Mouse (Mus musculus): ENCODE measurements around the gene Spocd1. TPM values are rescaled to one million over a fixed set of nuclear protein-coding genes. Genes with fewer than 3 reads are reported as not detected.

Gene Spocd1
- total and polyA plus RNA-seq, 3 experiments: 0.03 TPM; not detected in 2

DNA sequence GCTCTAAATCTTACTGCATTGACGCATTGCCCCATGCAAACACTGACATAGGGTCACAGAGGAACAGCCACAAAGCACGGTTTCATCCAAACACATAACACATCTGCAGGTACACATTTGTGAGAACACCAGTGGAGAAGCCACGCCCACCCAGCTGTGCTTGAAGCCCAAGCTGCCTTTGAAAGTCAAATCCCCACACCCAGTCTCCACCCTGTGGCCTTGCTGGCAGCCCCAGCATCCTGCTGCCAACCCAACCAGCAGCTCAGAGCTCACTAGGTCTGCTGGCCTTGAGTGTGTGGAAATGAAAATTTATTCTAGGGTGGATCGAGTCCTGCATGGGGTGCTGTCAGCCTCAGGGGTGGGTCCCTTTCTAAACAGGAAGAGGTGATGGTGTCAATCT lies 48.2 kb downstream of the Spocd1 start:
- TF ChIP-seq SIN3A (IDR thresholded peaks at IDR 0.05; ENCODE audit: low read length) (no peak), NRF1 (IDR thresholded peaks at IDR 0.05; ENCODE audit: insufficient read depth, low read depth, low read length, poor library complexity, severe bottlenecking) (no peak), CHD2 (IDR thresholded peaks at IDR 0.05; ENCODE audit: low read length) (no peak), MAZ (IDR thresholded peaks at IDR 0.05; ENCODE audit: low read depth, low read length) (no peak), BHLHE40 (IDR thresholded peaks at IDR 0.05; ENCODE audit: borderline replicate concordance, low read depth, low read length) (no peak), ELF1 (IDR thresholded peaks at IDR 0.05; ENCODE audit: low read depth, low read length) (no peak), ETS1 (IDR thresholded peaks at IDR 0.05; ENCODE audit: low read depth, low read length) (no peak), E2F4 (IDR thresholded peaks at IDR 0.05; ENCODE audit: borderline replicate concordance, low read depth, low read length) (no peak), ZNF384 (IDR thresholded peaks at IDR 0.05; ENCODE audit: low read depth, low read length) (no peak), ZC3H11A (IDR thresholded peaks at IDR 0.05; ENCODE audit: low read depth, low read length) (no peak)
- H3K27ac ChIP-seq (ENCODE audit: control insufficient read depth, low read depth, low read length): no peak overlapping the region
- H3K36me3 ChIP-seq (ENCODE audit: control insufficient read depth in 1 of 2, insufficient read depth in 2 of 2, low read length in 2 of 2): no peaks in the 10 kb centered on the region
- no peaks in the 10 kb centered on the region for H3K79me2 ChIP-seq (ENCODE audit: control insufficient read depth, insufficient read depth, low read length, poor library complexity)
- H3K27me3 ChIP-seq (ENCODE audit: control insufficient read depth in 1 of 2, insufficient read depth in 2 of 2, low read length in 2 of 2): peaks cover 0 to 7% of the 10 kb centered on the region in 2 experiments; a peak in 3 of 4 replicates
- H3K4me1 ChIP-seq (ENCODE audit: control insufficient read depth in 1 of 2, insufficient read depth in 2 of 2, low read length in 2 of 2): no peaks in the 10 kb centered on the region
- no peaks in the 10 kb centered on the region for H3K9me3 ChIP-seq (replicated peaks; ENCODE audit: insufficient read depth, low read length)
- no peak for DNase-seq (ENCODE audit: low read depth, low spot score)
- H3K4me3 ChIP-seq (ENCODE audit: control insufficient read depth in 1 of 2, insufficient read depth in 1 of 2, low read depth in 2 of 2, low read length in 2 of 2): no peak overlapping the region
- H3K9ac ChIP-seq (ENCODE audit: control insufficient read depth, low read depth, low read length, poor library complexity, severe bottlenecking): no peak overlapping the region

- H3K9ac ChIP-seq (ENCODE audit: control insufficient read depth, low read depth, low read length, poor library complexity, severe bottlenecking): no peak overlapping the region
- H3K4me3 ChIP-seq (ENCODE audit: control insufficient read depth in 1 of 2, insufficient read depth in 1 of 2, low read depth in 2 of 2, low read length in 2 of 2): no peak overlapping the region
- H3K79me2 ChIP-seq (ENCODE audit: control insufficient read depth, insufficient read depth, low read length, poor library complexity): no peaks in the 10 kb centered on the region
- H3K27ac ChIP-seq (ENCODE audit: control insufficient read depth, low read depth, low read length): no peak overlapping the region
- peaks cover 0 to 5% of the 10 kb centered on the region in 2 experiments; a peak in 3 of 4 replicates for H3K27me3 ChIP-seq (ENCODE audit: control insufficient read depth in 1 of 2, insufficient read depth in 2 of 2, low read length in 2 of 2)
- no peaks in the 10 kb centered on the region for H3K9me3 ChIP-seq (replicated peaks; ENCODE audit: insufficient read depth, low read length)
- no peaks in the 10 kb centered on the region for H3K36me3 ChIP-seq (ENCODE audit: control insufficient read depth in 1 of 2, insufficient read depth in 2 of 2, low read length in 2 of 2)
- no peak for TF ChIP-seq BHLHE40 (IDR thresholded peaks at IDR 0.05; ENCODE audit: borderline replicate concordance, low read depth, low read length)
- TF ChIP-seq MEF2A (IDR thresholded peaks at IDR 0.05; ENCODE audit: extremely low read depth, insufficient replicate concordance, low read depth, low read length, poor library complexity, severe bottlenecking): no peak
- DNase-seq (ENCODE audit: low read depth, low spot score): no peak
- H3K4me1 ChIP-seq (ENCODE audit: control insufficient read depth in 1 of 2, insufficient read depth in 2 of 2, low read length in 2 of 2): no peaks in the 10 kb centered on the region
Measured at GRCm38 (mm10) chr4:129978227-129978626, 49.2 kb downstream of the Spocd1 start.

- H3K9ac ChIP-seq (ENCODE audit: control insufficient read depth, low read depth, low read length, poor library complexity, severe bottlenecking): no peak overlapping the region
- no peak overlapping the region for H3K4me3 ChIP-seq (ENCODE audit: control insufficient read depth in 1 of 2, insufficient read depth in 1 of 2, low read depth in 2 of 2, low read length in 2 of 2)
- TF ChIP-seq ZMIZ1 (IDR thresholded peaks at IDR 0.05; ENCODE audit: low read depth, low read length): no peak
- no peaks in the 10 kb centered on the region for H3K79me2 ChIP-seq (ENCODE audit: control insufficient read depth, insufficient read depth, low read length, poor library complexity)
- no peaks in the 10 kb centered on the region for H3K4me1 ChIP-seq (ENCODE audit: control insufficient read depth in 1 of 2, insufficient read depth in 2 of 2, low read length in 2 of 2)
- H3K9me3 ChIP-seq (replicated peaks; ENCODE audit: insufficient read depth, low read length): no peaks in the 10 kb centered on the region
- H3K27ac ChIP-seq (ENCODE audit: control insufficient read depth, low read depth, low read length): no peak overlapping the region
- no peak for DNase-seq (ENCODE audit: low read depth, low spot score)
- peaks cover 0 to 5% of the 10 kb centered on the region in 2 experiments; a peak in 3 of 4 replicates for H3K27me3 ChIP-seq (ENCODE audit: control insufficient read depth in 1 of 2, insufficient read depth in 2 of 2, low read length in 2 of 2)
- H3K36me3 ChIP-seq (ENCODE audit: control insufficient read depth in 1 of 2, insufficient read depth in 2 of 2, low read length in 2 of 2): no peaks in the 10 kb centered on the region
Measured at GRCm38 (mm10) chr4:129978930-129979329, 49.9 kb downstream of the Spocd1 start.
